Mouse (Mus musculus): ENCODE measurements at regions not wholly inside any gene's neighbourhood (a gene's known extent, or its start where the extent isn't known, plus 50 kb on each side); places are given as distances from the start of the nearest gene placed in this dataset.

- Histone ChIP-seq H3K4me1 (no peaks in the 10 kb centered on the region), H3K9me3 (no peaks in the 10 kb centered on the region), H3K36me3 (no peaks in the 10 kb centered on the region), H3K4me3 (no peak overlapping the region), H3K4me2 (replicated peaks) (no peak overlapping the region), H3K9ac (replicated peaks) (no peak overlapping the region), H3K27ac (replicated peaks) (no peak overlapping the region), H3K27me3 (no peaks in the 10 kb centered on the region)
- WGBS, result 92% methylated on average over 3 of the region's 3 CpGs
- ATAC-seq (replicated peaks), result no peak
Measured at GRCm38 (mm10) chr3:143007047-143007446, 125.2 kb upstream of the Pkn2 start.

DNA sequence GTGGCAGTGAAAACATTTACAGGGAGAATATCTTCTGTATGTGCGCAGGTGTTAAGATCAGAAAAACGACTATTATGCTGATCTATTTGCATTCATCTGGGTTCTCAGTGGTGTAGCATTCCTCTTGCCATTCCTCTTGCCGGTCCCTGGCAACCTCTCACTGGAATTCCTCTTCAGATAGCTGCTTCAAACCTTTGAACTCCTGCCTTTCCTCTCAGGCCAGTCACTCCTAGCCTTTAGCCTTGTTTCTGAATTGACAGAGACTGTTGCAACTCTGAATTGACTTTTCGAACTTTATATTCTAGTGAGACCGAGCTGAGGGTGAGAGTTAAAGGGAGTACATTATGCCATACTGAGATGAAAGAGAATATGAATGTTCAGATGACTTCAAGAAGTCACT, 120.1 kb upstream of the Pkn2 start:
- H3K4me2 ChIP-seq (replicated peaks), result no peak overlapping the region
- 72% methylated on average over 5 of the region's 5 CpGs for WGBS
- H3K9ac ChIP-seq (replicated peaks), result no peak overlapping the region
- H3K9me3 ChIP-seq, result no peaks in the 10 kb centered on the region
- no peak overlapping the region for H3K27ac ChIP-seq (replicated peaks)
- no peaks in the 10 kb centered on the region for H3K4me1 ChIP-seq
- H3K4me3 ChIP-seq, result no peak overlapping the region
- no peak for ATAC-seq (replicated peaks)
- H3K36me3 ChIP-seq, result no peaks in the 10 kb centered on the region
- H3K27me3 ChIP-seq, result no peaks in the 10 kb centered on the region

GRCm38 (mm10) chr3:142995981-142996743, 114.4 kb upstream of the Pkn2 start:
- no peak overlapping the region for H3K4me2 ChIP-seq (replicated peaks)
- H3K36me3 ChIP-seq, result no peaks in the 10 kb centered on the region
- H3K4me1 ChIP-seq, result no peaks in the 10 kb centered on the region
- H3K9me3 ChIP-seq, result no peaks in the 10 kb centered on the region
- H3K27me3 ChIP-seq, result no peaks in the 10 kb centered on the region
- no peak for ATAC-seq (replicated peaks)
- H3K27ac ChIP-seq (replicated peaks), result no peak overlapping the region
- WGBS, result 45% methylated on average over 3 of the region's 3 CpGs
- H3K9ac ChIP-seq (replicated peaks), result no peak overlapping the region
- no peak overlapping the region for H3K4me3 ChIP-seq

DNA sequence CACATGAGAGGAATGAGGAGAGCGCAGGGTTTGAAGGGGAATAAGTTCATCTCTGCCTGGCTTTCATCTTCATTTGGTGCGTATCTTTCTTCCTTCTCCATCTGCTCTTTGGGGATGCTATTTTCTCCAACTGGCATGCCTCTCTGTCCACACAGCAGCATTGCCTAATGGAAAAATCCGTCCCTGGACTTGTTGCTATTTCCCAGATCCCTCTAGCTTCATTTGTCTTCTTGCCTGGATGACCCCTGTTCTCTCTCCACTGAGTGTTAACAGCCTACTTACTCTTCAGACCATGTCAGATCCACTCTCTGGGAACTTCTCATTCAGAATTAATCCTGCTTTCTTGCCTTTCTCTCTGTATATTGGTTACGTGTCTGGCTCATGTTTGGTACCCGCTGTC, 102.7 kb upstream of the Pkn2 start:
- Histone ChIP-seq H3K4me2 (replicated peaks) (no peak overlapping the region), H3K36me3 (no peaks in the 10 kb centered on the region), H3K9me3 (no peaks in the 10 kb centered on the region), H3K4me3 (no peak overlapping the region), H3K27me3 (no peaks in the 10 kb centered on the region), H3K27ac (replicated peaks) (no peak overlapping the region), H3K9ac (replicated peaks) (no peak overlapping the region), H3K4me1 (no peaks in the 10 kb centered on the region)
- whole genome bisulfite sequencing, result 93% methylated on average over 5 of the region's 5 CpGs
- ATAC-seq (replicated peaks), result no peak

DNA sequence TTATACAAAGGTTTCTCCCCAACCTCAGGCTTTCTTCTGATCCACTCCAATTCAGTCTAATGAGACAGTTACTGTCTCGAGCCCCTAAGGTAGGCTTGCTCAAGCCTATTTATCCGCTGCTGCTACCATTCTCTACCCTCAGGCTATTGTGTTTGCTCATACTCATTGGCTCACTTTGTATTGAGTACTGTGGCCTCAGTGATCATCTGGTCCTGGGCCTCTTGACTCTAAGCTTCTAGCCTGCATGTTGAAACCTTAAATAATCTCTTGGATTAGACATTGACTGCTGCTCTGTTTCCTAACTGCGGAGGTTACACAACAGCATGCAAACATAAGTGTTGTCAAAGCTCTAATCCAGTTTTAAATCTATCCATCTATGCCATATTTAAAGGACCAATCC, 99.4 kb upstream of the Pkn2 start:
- Histone ChIP-seq H3K36me3 (no peaks in the 10 kb centered on the region), H3K4me1 (no peaks in the 10 kb centered on the region), H3K9me3 (no peaks in the 10 kb centered on the region), H3K4me2 (replicated peaks) (no peak overlapping the region), H3K27me3 (no peaks in the 10 kb centered on the region), H3K9ac (replicated peaks) (no peak overlapping the region), H3K27ac (replicated peaks) (no peak overlapping the region), H3K4me3 (no peak overlapping the region)
- no peak for ATAC-seq (replicated peaks)
- WGBS, result 59% methylated on average over 3 of the region's 3 CpGs

DNA sequence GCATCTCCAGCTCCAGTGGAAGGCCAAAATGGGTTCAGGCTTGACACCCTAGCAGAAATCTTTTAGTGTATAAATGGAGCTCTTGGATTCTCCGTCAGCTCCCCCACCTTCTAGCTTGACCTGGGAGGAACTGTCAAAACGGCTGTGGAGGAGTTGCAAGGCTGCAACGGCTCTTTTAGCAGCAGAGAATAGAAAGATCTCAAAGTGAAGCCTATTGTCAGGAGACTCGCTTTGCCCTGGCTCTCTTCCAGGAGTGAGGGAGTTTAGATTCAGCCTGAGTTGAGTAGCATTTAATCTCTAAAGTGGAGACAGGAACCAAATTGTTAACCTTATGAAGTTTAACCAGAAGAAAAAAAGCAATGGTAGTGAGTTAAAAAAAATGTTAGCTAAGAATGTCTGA, 97.4 kb upstream of the Pkn2 start:
- Histone ChIP-seq H3K4me1 (no peaks in the 10 kb centered on the region), H3K36me3 (no peaks in the 10 kb centered on the region), H3K4me3 (no peak overlapping the region), H3K27ac (replicated peaks) (no peak overlapping the region), H3K9ac (replicated peaks) (no peak overlapping the region), H3K27me3 (no peaks in the 10 kb centered on the region), H3K9me3 (no peaks in the 10 kb centered on the region), H3K4me2 (replicated peaks) (no peak overlapping the region)
- ATAC-seq (replicated peaks), result no peak
- WGBS, result 8% methylated on average over 4 of the region's 4 CpGs

- 46% methylated on average over 7 of the region's 7 CpGs for WGBS
- Histone ChIP-seq H3K27me3 (no peaks in the 10 kb centered on the region), H3K27ac (replicated peaks) (no peak overlapping the region), H3K4me3 (no peak overlapping the region), H3K4me1 (no peaks in the 10 kb centered on the region), H3K9me3 (no peaks in the 10 kb centered on the region), H3K4me2 (replicated peaks) (no peak overlapping the region), H3K9ac (replicated peaks) (no peak overlapping the region), H3K36me3 (no peaks in the 10 kb centered on the region)
- ATAC-seq (replicated peaks), result 0 out of 2 replicates have a peak, but pooled peaks have one; percentile 19
Measured at GRCm38 (mm10) chr3:142976519-142977394, 95.0 kb upstream of the Pkn2 start.

- 80% methylated on average over 8 of the region's 8 CpGs for WGBS
- no peaks in the 10 kb centered on the region for H3K27me3 ChIP-seq
- no peaks in the 10 kb centered on the region for H3K4me1 ChIP-seq
- H3K4me2 ChIP-seq (replicated peaks), result no peak overlapping the region
- H3K9ac ChIP-seq (replicated peaks), result no peak overlapping the region
- H3K36me3 ChIP-seq, result no peaks in the 10 kb centered on the region
- ATAC-seq (replicated peaks), result no peak
- no peaks in the 10 kb centered on the region for H3K9me3 ChIP-seq
- no peak overlapping the region for H3K4me3 ChIP-seq
- H3K27ac ChIP-seq (replicated peaks), result no peak overlapping the region
Measured at GRCm38 (mm10) chr3:142975606-142976005, 93.8 kb upstream of the Pkn2 start.

DNA sequence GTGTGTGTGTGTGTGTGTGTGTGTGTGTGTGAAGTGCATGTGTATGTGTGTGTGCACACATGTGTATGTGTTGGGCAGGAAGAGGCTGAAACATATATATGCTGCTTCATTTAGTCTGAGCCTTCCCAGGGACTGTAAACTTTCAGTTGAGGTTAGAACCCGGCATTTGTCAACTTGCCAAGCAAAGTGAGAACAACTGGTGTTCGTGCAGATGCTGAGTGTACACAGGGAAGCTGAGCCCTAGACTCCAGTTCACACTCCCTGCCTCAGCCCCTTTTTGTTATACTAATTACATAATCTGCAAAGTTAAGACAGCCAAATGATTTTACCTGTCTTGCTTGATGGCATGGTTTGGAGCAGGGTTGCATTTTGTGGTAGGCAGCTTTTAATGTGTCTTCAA, 87.7 kb upstream of the Pkn2 start:
- Histone ChIP-seq H3K4me2 (replicated peaks) (no peak overlapping the region), H3K4me3 (no peak overlapping the region), H3K9me3 (no peaks in the 10 kb centered on the region), H3K9ac (replicated peaks) (no peak overlapping the region), H3K27ac (replicated peaks) (no peak overlapping the region), H3K4me1 (no peaks in the 10 kb centered on the region), H3K27me3 (no peaks in the 10 kb centered on the region), H3K36me3 (no peaks in the 10 kb centered on the region)
- WGBS, result 58% methylated on average over 2 of the region's 2 CpGs
- ATAC-seq (replicated peaks), result no peak; the same call in 1 of the 2 replicates

GRCm38 (mm10) chr3:142965604-142966003, 83.8 kb upstream of the Pkn2 start:
- no peaks in the 10 kb centered on the region for H3K36me3 ChIP-seq
- H3K27ac ChIP-seq (replicated peaks), result no peak overlapping the region
- no peaks in the 10 kb centered on the region for H3K9me3 ChIP-seq
- ATAC-seq (replicated peaks), result no peak
- H3K27me3 ChIP-seq, result no peaks in the 10 kb centered on the region
- no peaks in the 10 kb centered on the region for H3K4me1 ChIP-seq
- no peak overlapping the region for H3K4me2 ChIP-seq (replicated peaks)
- no peak overlapping the region for H3K9ac ChIP-seq (replicated peaks)
- 61% methylated on average over 4 of the region's 4 CpGs for WGBS
- H3K4me3 ChIP-seq, result no peak overlapping the region

GRCm38 (mm10) chr3:142963818-142964372, 82.1 kb upstream of the Pkn2 start:
- Histone ChIP-seq H3K4me1 (no peaks in the 10 kb centered on the region), H3K4me3 (no peak overlapping the region), H3K9ac (replicated peaks) (no peak overlapping the region), H3K27ac (replicated peaks) (no peak overlapping the region), H3K9me3 (no peaks in the 10 kb centered on the region), H3K27me3 (no peaks in the 10 kb centered on the region), H3K4me2 (replicated peaks) (no peak overlapping the region), H3K36me3 (no peaks in the 10 kb centered on the region)
- ATAC-seq (replicated peaks), result no peak
- 98% methylated on average over 4 of the region's 4 CpGs for whole genome bisulfite sequencing

DNA sequence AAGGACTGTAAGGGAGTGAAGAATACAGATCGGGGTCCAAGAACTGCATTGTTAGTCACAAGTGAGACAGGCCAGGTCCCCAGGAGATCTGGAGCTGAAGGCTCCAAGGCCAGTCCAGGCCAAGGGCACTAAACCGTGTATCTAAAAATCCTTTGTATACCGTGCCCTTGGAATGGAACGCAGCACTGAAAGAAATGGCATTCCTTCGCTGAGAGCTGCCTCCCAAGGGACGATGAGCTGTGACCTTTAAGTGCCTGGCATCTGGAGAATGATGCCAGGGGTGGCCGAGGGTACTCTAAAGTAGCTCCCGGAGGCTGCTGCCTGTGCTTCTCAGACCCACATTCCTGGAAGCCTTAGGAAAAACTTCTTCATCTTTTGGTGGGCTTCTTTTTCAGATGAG, 76.0 kb upstream of the Pkn2 start:
- no peaks in the 10 kb centered on the region for H3K9me3 ChIP-seq
- ATAC-seq (replicated peaks), result no peak
- no peak overlapping the region for H3K9ac ChIP-seq (replicated peaks)
- 84% methylated on average over 8 of the region's 8 CpGs for WGBS
- no peaks in the 10 kb centered on the region for H3K4me1 ChIP-seq
- no peaks in the 10 kb centered on the region for H3K27me3 ChIP-seq
- no peak overlapping the region for H3K4me3 ChIP-seq
- H3K4me2 ChIP-seq (replicated peaks), result no peak overlapping the region
- H3K36me3 ChIP-seq, result no peaks in the 10 kb centered on the region
- H3K27ac ChIP-seq (replicated peaks), result no peak overlapping the region
